Mouse (Mus musculus): ENCODE measurements around the gene Cnr2. TPM values are rescaled to one million over a fixed set of nuclear protein-coding genes. Genes with fewer than 3 reads are reported as not detected.

The Cnr2 gene
- polyA plus RNA-seq, 1 experiment from 2014 or later = 0.32 TPM

DNA sequence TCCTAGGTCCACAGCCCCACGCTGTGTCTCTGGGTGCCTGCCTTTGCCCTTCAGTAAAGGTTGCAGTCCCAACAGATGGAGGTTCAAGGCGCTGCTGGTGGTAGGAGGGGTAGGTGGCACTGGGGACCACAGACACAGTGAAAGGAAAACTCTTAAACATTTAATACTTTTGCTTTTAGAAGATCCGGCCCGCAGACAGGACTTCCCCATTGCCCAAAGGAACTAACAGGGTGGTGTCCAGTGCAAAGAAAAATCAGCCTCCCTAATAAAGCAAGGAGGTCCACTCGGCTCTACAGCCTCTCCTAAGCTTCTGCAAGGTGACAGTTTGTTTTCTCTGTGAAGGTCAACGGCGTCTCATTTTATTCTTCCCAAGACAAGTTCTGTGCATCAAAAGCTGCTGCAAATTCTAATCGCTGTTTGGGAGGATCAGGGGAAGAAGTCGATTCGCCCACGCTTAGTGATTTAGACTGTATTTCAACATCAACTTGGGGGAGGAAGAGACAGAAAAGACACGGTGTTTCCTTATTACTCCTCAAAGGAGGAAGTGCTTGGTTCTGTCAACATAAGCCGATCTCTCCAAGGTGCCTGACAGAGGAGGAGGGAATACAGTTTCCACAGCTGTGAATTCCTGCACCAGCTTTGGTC lies 23.6 kb downstream of the Cnr2 start:
- no peak for ATAC-seq (ENCODE audit: low FRiP score, low read depth)
- Histone ChIP-seq H3K4me2 (replicated peaks) (no peak overlapping the region), H3K4me1 (peaks cover 10% of the 10 kb centered on the region), H3K4me3 (no peak overlapping the region), H3K9ac (no peak overlapping the region), H3K9me3 (no peaks in the 10 kb centered on the region), H3K27me3 (replicated peaks) (no peaks in the 10 kb centered on the region), H3K27ac (no peak overlapping the region), H3K36me3 (no peaks in the 10 kb centered on the region; the same call in 1 of the 2 replicates)
- 89% methylated on average over 13 of the region's 13 CpGs for WGBS

DNA sequence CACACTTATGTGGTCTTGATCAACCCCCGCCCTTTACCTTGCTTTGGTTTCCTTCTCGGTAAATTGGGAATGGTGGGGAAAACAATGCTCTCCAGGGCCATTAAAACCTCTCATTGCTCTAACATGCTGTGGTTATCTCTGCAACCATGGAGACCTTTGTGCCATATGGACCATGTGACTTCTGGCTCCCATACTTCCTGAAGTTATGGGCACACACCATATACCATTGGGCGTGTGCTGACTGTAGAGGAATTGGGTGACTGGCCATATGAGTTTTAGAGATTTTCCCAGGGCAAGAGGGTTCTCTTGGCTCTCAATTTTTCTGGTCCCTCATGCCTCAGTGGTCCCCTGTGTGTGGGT lies 24.1 kb downstream of the Cnr2 start:
- no peak for ATAC-seq (ENCODE audit: low FRiP score, low read depth)
- Histone ChIP-seq H3K4me2 (replicated peaks) (no peak overlapping the region), H3K4me1 (peaks cover 10% of the 10 kb centered on the region), H3K4me3 (no peak overlapping the region), H3K27ac (no peak overlapping the region), H3K27me3 (replicated peaks) (no peaks in the 10 kb centered on the region), H3K9ac (no peak overlapping the region), H3K36me3 (no peaks in the 10 kb centered on the region; the same call in 1 of the 2 replicates), H3K9me3 (no peaks in the 10 kb centered on the region)
- WGBS = 90% methylated on average over 3 of the region's 3 CpGs

DNA sequence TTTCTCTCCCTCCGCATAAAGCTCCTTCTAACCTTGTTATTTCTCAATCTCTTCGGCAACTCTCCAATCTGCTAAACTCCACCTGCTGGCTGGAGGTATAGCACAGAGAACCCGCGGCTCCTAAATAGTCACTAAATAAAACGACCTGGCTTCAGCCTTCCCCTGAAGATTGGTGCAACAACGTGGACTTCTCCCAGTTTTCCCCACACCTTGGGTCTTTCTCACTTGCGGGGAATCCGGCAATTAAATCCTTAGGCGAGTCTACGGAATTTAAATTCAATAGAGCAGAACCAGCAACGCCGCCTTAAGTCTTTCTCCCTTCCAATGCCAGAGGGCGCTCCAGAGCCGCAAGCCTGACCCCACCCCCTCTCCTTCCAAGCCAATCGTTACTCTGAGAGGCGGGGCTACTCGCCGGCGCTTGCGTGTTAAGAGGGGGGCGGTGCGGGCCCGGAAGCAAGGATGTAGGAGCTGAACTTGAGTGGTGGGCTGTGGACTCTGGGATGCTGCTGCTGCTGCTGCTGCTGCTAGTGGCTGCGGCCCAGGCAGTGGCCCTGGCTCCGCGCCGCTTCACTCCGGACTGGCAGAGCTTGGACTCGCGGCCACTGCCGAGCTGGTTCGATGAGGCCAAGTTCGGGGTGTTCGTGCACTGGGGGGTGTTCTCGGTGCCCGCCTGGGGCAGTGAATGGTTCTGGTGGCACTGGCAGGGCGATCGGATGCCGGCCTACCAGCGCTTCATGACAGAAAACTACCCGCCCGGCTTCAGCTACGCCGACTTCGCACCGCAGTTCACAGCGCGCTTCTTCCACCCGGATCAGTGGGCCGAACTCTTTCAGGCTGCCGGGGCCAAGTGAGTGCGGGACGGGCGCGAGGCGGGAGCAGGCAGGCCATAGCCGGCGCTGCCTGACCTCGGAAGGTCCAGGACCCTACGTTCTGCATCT lies 25.4 kb downstream of the Cnr2 start, which contains the start of gene Fuca1:
Gene Fuca1 (plus strand): TSS at position 432 of the 938 bp plus-strand sequence.
- H3K4me2 ChIP-seq (replicated peaks) = peak within 1 kb of the TSS; percentile 92
- peaks cover 2% of the 10 kb centered on the region; the same call in 1 of the 2 replicates for H3K36me3 ChIP-seq
- peak within 1 kb of the TSS; percentile 39; the same call in 1 of the 2 replicates for H3K27ac ChIP-seq
- ATAC-seq (ENCODE audit: low FRiP score, low read depth) = peak; percentile 98
- H3K27me3 ChIP-seq (replicated peaks) = no peaks in the 10 kb centered on the region
- H3K4me1 ChIP-seq = peaks cover 10% of the 10 kb centered on the region
- 2% methylated on average over 60 of the region's 60 CpGs for WGBS
- H3K9ac ChIP-seq = peak within 1 kb of the TSS; percentile 74
- no peaks in the 10 kb centered on the region for H3K9me3 ChIP-seq
- H3K4me3 ChIP-seq = peak within 1 kb of the TSS; percentile 79

DNA sequence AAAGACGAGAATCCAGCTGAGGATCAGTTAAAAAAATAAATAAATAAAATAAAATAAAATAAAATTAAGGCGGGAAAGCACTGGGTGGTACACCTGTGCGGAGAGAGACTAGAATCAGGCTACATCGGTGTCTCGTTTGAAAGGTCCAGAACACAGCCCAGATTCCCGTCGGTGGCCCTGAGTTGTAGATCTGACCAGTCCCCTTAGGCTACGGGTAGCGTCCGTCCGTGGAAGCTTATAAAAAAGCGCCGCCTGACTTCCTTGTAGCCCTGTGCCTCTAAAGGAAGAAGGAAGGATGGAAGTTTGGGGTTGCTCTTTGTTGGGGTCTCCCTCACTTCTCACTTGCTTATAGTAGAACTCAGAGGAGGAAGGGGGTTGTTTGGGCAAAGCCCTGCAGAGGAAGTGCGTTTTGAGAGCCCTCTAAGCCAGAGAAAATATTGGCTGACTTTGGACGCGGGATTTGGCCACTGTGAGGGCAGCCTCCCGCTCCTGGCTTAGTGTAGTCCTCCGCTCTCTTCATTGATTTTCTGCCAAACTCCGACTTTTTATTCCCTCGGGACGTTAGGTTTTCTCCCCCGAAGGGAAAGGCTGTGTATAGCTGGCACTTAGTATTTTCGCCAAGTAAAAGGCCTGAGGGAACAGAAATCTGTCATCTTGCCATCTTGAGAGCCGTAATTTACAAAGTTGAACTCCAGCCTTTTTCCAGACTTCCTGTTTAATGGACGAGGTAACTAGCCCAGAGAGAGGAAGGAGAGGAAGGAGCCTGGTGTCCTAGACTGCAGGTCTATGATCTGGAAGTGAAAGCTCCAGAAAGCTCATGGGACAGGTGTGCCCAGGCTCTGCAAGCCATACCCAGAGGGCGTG lies 26.3 kb downstream of the Cnr2 start:
- Histone ChIP-seq H3K4me3 (peak overlapping the region; percentile 79), H3K36me3 (peaks cover 10% of the 10 kb centered on the region; the same call in 1 of the 2 replicates), H3K27ac (peak overlapping the region; percentile 39; the same call in 1 of the 2 replicates), H3K27me3 (replicated peaks) (no peaks in the 10 kb centered on the region), H3K9me3 (no peaks in the 10 kb centered on the region), H3K4me1 (peaks cover 10% of the 10 kb centered on the region), H3K9ac (peak overlapping the region; percentile 74), H3K4me2 (replicated peaks) (peak overlapping the region; percentile 92)
- WGBS = 8% methylated on average over 26 of the region's 26 CpGs
- 0 out of 2 replicates have a peak, but pooled peaks have one; percentile 35 for ATAC-seq (ENCODE audit: low FRiP score, low read depth)

DNA sequence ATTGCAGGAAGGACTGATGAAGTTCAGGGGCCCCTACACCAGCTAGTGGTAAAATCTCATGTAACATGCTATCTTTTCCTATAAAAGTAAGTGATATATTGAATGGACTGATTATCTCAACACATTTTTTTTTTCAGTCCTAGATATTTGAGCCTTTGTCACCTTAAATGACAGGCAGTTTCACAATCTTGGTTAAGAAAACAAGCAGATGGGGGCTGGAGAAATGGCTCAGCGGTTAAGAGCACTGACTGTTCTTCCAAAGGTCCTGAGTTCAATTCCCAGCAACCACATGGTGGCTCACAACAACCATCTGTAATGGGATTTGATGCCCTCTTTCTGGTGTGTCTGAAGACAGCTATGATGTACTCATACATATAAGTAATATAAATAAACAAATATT lies 27.0 kb downstream of the Cnr2 start:
- peaks cover 13% of the 10 kb centered on the region; the same call in 1 of the 2 replicates for H3K36me3 ChIP-seq
- no peak for ATAC-seq (ENCODE audit: low FRiP score, low read depth)
- no peak overlapping the region; the same call in 1 of the 2 replicates for H3K4me3 ChIP-seq
- no peaks in the 10 kb centered on the region for H3K27me3 ChIP-seq (replicated peaks)
- H3K9me3 ChIP-seq = no peaks in the 10 kb centered on the region
- 88% methylated on average over 1 of the region's 1 CpGs for WGBS
- no peak overlapping the region for H3K27ac ChIP-seq
- H3K4me2 ChIP-seq (replicated peaks) = peak overlapping the region; percentile 92
- H3K4me1 ChIP-seq = peaks cover 10% of the 10 kb centered on the region
- no peak overlapping the region for H3K9ac ChIP-seq

DNA sequence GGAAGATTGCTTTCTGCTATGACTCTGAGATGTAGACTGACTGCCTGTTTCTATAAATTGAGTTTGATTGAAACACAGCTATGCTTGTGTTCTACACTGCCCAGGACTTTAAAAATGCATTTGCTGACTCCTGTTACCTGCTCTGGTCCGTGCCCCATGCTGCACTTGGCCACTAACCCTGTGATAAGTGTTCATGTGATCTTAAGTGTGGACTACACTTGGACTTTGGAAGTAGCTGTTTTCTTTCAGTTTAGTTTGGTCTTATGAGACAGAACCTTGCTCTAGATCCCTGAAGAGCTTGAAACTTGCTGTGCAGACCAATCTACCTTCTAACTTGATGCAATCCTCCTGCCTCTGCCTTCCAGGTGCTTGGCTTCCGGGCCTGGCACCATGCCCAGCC lies 29.2 kb downstream of the Cnr2 start:
- Histone ChIP-seq H3K4me3 (no peak overlapping the region), H3K9me3 (no peaks in the 10 kb centered on the region), H3K27ac (no peak overlapping the region), H3K4me2 (replicated peaks) (no peak overlapping the region), H3K36me3 (peaks cover 13% of the 10 kb centered on the region; the same call in 1 of the 2 replicates), H3K4me1 (peaks cover 10% of the 10 kb centered on the region), H3K9ac (no peak overlapping the region), H3K27me3 (replicated peaks) (no peaks in the 10 kb centered on the region)
- no peak for ATAC-seq (ENCODE audit: low FRiP score, low read depth)
- 90% methylated on average over 2 of the region's 2 CpGs for WGBS

DNA sequence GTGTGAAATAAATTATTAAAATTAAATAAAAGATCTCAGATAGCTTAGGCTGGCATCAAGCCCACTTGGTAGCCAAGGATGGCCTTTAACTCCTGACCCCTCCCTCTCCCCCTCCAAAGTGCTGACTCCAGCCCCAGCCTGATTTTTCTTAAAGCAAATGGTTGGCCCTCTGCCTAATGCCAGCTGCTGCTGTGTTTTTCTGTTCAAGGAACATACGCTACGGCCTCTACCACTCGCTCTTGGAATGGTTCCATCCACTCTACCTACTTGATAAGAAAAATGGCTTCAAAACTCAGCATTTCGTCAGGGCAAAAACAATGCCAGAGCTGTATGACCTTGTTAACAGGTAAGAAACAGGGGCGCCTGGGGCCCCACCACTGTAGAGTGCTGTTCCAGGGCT lies 30.1 kb downstream of the Cnr2 start:
- no peaks in the 10 kb centered on the region for H3K9me3 ChIP-seq
- H3K4me1 ChIP-seq = peaks cover 10% of the 10 kb centered on the region
- no peak overlapping the region for H3K4me2 ChIP-seq (replicated peaks)
- WGBS = 87% methylated on average over 5 of the region's 5 CpGs
- ATAC-seq (ENCODE audit: low FRiP score, low read depth) = no peak
- no peak overlapping the region for H3K9ac ChIP-seq
- H3K27ac ChIP-seq = no peak overlapping the region
- peaks cover 14% of the 10 kb centered on the region; the same call in 1 of the 2 replicates for H3K36me3 ChIP-seq
- H3K4me3 ChIP-seq = no peak overlapping the region
- no peaks in the 10 kb centered on the region for H3K27me3 ChIP-seq (replicated peaks)

DNA sequence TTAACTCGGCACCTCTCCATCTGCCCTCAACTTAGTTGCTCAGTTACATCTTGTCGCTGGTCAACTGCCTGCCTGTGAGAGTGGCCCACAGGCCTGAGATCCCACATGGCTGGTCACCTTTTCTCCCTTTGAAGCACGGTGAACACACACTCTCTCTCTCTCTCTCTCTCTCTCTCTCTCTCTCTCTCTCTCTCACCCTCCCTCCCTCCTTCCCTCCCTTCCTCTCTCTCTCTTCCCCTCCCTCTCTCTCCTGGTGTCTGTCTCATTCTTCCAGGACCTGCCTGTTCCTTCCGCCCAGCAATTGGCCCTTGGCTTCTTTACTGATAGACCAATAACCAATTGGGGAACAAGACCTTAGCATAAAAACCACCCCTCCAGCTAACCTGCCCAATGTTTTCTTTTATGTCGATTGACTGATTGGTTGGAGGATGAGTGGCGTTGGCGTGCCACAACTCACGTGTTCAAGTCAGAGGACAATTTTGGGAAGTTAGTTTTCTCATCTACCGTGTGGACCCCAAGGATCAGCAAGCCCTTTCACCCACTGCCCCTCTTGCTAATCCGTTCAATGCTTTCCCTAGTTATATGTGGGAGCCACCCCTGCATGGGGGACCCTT lies 31.1 kb downstream of the Cnr2 start:
- Histone ChIP-seq H3K9me3 (no peaks in the 10 kb centered on the region), H3K9ac (no peak overlapping the region), H3K27ac (no peak overlapping the region), H3K36me3 (peaks cover 22% of the 10 kb centered on the region; the same call in 1 of the 2 replicates), H3K27me3 (replicated peaks) (no peaks in the 10 kb centered on the region), H3K4me3 (no peak overlapping the region), H3K4me2 (replicated peaks) (no peak overlapping the region), H3K4me1 (peaks cover 8% of the 10 kb centered on the region)
- 88% methylated on average over 10 of the region's 10 CpGs for WGBS
- ATAC-seq (ENCODE audit: low FRiP score, low read depth) = no peak

DNA sequence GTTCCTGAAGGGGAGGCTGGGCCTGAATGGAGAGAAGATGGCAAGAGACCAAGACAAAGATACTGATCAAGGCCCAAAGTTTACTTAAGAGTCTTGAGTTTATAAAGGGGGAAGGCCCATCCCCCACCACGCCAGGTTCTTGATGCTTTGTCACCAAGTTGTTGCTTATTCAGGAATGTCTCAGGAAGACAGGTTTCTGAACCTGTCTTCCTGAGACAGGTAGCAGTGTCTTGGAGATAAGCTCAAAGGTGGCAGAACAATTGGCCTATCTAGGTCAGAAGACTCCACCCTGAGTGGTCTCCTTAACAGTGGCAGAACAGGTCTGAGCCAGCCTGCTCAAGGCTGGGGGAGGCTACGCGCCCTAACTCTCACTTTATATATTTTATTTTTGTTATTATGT lies 31.7 kb downstream of the Cnr2 start:
- Histone ChIP-seq H3K27ac (no peak overlapping the region), H3K36me3 (peaks cover 22% of the 10 kb centered on the region; the same call in 1 of the 2 replicates), H3K9ac (no peak overlapping the region), H3K27me3 (replicated peaks) (no peaks in the 10 kb centered on the region), H3K9me3 (no peaks in the 10 kb centered on the region), H3K4me1 (peaks cover 3% of the 10 kb centered on the region), H3K4me3 (no peak overlapping the region), H3K4me2 (replicated peaks) (no peak overlapping the region)
- 97% methylated on average over 3 of the region's 3 CpGs for WGBS
- ATAC-seq (ENCODE audit: low FRiP score, low read depth) = no peak

DNA sequence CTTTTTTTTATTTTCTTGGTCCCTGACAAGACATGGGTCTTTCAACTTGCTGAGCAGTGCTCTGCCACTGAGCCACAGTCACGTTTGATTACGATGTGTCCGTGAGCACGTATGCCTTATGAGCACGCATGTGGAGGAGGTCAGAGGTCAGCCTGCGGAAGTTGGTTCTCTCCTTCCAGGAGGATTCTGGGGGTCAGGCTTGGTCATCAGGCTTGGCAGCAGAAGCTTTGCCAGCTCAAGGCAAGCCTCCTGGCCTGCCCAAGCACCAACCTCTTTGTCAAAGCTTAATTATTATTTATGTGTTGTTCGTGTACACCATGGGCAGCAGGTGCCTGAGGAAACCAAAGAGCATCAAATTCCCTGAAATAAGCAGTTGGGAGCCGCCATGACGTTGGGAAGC lies 33.2 kb downstream of the Cnr2 start:
- peaks cover 29% of the 10 kb centered on the region for H3K36me3 ChIP-seq
- H3K27ac ChIP-seq = no peak overlapping the region
- H3K27me3 ChIP-seq (replicated peaks) = no peaks in the 10 kb centered on the region
- no peak overlapping the region for H3K9ac ChIP-seq
- WGBS = 85% methylated on average over 9 of the region's 9 CpGs
- H3K4me1 ChIP-seq = no peaks in the 10 kb centered on the region
- ATAC-seq (ENCODE audit: low FRiP score, low read depth) = no peak
- H3K9me3 ChIP-seq = no peaks in the 10 kb centered on the region
- no peak overlapping the region for H3K4me2 ChIP-seq (replicated peaks)
- H3K4me3 ChIP-seq = no peak overlapping the region

DNA sequence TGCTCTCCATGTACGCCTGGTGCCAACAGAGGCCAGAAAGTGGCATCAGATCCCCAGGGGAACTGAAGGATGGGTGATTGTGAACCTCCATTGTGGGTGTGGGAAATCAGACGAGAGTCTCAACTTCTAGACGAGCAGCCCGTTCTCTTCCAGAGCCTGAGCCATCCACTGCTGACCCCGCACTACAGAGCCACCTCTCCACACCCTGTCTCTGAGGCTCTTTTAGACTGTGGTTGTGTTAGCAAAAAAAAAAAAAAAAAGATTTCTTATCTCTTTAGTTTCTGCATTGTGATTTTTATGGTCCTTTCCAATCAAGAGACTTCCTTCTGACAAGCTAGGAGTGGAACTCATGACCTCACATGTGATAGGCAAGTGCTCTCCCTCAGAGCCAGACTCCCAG lies 34.2 kb downstream of the Cnr2 start:
- H3K4me2 ChIP-seq (replicated peaks) = no peak overlapping the region
- no peak overlapping the region for H3K27ac ChIP-seq
- H3K9ac ChIP-seq = no peak overlapping the region
- no peaks in the 10 kb centered on the region for H3K9me3 ChIP-seq
- no peaks in the 10 kb centered on the region for H3K4me1 ChIP-seq
- 88% methylated on average over 5 of the region's 5 CpGs for WGBS
- peaks cover 33% of the 10 kb centered on the region for H3K36me3 ChIP-seq
- no peaks in the 10 kb centered on the region for H3K27me3 ChIP-seq (replicated peaks)
- ATAC-seq (ENCODE audit: low FRiP score, low read depth) = no peak
- H3K4me3 ChIP-seq = no peak overlapping the region

Measured in neural tube, embryonic 12.5 days (tissue).